Mouse (Mus musculus) thymus, adult 2 months (tissue): ENCODE measurements around the gene Ralgps2.

Experiments used
- CTCF ChIP-seq: fragments of 200-500 bp; IDR thresholded peaks from 2 replicates; pipeline ENCODE4 v1.5.1; 2012; ENCODE audit warnings: mild to moderate bottlenecking, control low read depth, low read length, moderate library complexity, borderline replicate concordance; ENCODE audit not compliant: control insufficient read depth, poor library complexity, insufficient read depth; ENCODE audit errors: extremely low read depth
- POLR2A ChIP-seq: fragments of 200-500 bp; IDR thresholded peaks from 2 replicates; pipeline ENCODE4 v1.6.1; 2012; ENCODE audit warnings: mild to moderate bottlenecking, low read length, control low read depth, moderate library complexity; ENCODE audit not compliant: control insufficient read depth, poor library complexity, insufficient read depth; ENCODE audit errors: extremely low read depth

- TF ChIP-seq CTCF = no peak
- TF ChIP-seq POLR2A = no peak
Observed at GRCm38 (mm10) chr1:156957360-156957759, 17.9 kb upstream of the Ralgps2 start.
